Mouse (Mus musculus) CH12.LX (cell line): ENCODE measurements at regions not wholly inside any gene's neighbourhood (a gene's known extent, or its start where the extent isn't known, plus 50 kb on each side); places are given as distances from the start of the nearest gene placed in this dataset.

Source experiments
- DNase-seq: peaks from one replicate; pipeline ENCODE4 v3.0.0-alpha.2; 2013; ENCODE audit errors: extremely low read depth
- H3K27ac ChIP-seq: 2 replicates; pipeline ENCODE4 v1.5.1; 2012; ENCODE audit warnings: low read depth, mild to moderate bottlenecking, control low read depth, moderate library complexity; ENCODE audit not compliant: insufficient read depth
- H3K27me3 ChIP-seq: replicated peaks from 2 replicates; pipeline ENCODE3; 2012; ENCODE audit warnings: inconsistent platforms
- H3K36me3 ChIP-seq, 2 experiments: replicated peaks in 1 of 2; 2 replicates each; pipeline versions ENCODE3 to v1.6.1; 2012; ENCODE audit warnings: inconsistent platforms in 1 of 2, low read length in 1 of 2, mild to moderate bottlenecking in 1 of 2, mixed read lengths in 1 of 2, moderate library complexity in 1 of 2; ENCODE audit not compliant: control insufficient read depth in 1 of 2, insufficient read depth in 1 of 2
- H3K4me1 ChIP-seq, 2 experiments: 2 replicates each; pipeline ENCODE4 v1.6.1; 2012; ENCODE audit warnings: inconsistent platforms in 1 of 2, moderate library complexity in 1 of 2; ENCODE audit not compliant: insufficient read depth in 2 of 2, control insufficient read depth in 1 of 2
- H3K4me2 ChIP-seq: 2 replicates; pipeline ENCODE4 v1.6.1; 2012; ENCODE audit warnings: low read depth, mild to moderate bottlenecking, control low read depth; ENCODE audit not compliant: poor library complexity, insufficient read depth, severe bottlenecking
- H3K4me3 ChIP-seq, 3 experiments: fragments of 150-350 bp in 1 of 3; sonication (generic) in 1 of 3; replicated peaks in 1 of 3; 2 replicates each; pipeline versions ENCODE3 to v1.5.1; 2011 to 2012; ENCODE audit warnings: low read depth in 2 of 3, low read length in 2 of 3, mild to moderate bottlenecking in 2 of 3, moderate library complexity in 2 of 3, control low read depth in 1 of 3, improper control_type of control experiment in 1 of 3, inconsistent platforms in 1 of 3, mixed read lengths in 1 of 3; ENCODE audit not compliant: poor library complexity in 1 of 3
- H3K79me2 ChIP-seq: replicated peaks from 2 replicates; pipeline ENCODE4 v1.6.1; 2012; ENCODE audit warnings: mild to moderate bottlenecking, moderate library complexity; ENCODE audit not compliant: control insufficient read depth, poor library complexity, insufficient read depth, severe bottlenecking; ENCODE audit errors: extremely low read depth
- H3K9ac ChIP-seq: 2 replicates; pipeline ENCODE4 v1.6.1; 2012; ENCODE audit warnings: low read depth, mild to moderate bottlenecking, control low read depth, moderate library complexity; ENCODE audit not compliant: insufficient read depth
- H3K9me3 ChIP-seq: replicated peaks from 2 replicates; pipeline ENCODE3; 2012; ENCODE audit warnings: low read length, inconsistent platforms, mixed read lengths
- CHD1 ChIP-seq: IDR thresholded peaks from 2 replicates; pipeline ENCODE4 v1.6.1; 2012; ENCODE audit warnings: low read depth, low read length, improper control_type of control experiment, inconsistent platforms
- CTCF ChIP-seq, 2 experiments: IDR thresholded peaks in 1 of 2; conservative IDR thresholded peaks in 1 of 2; 2 replicates each; pipeline ENCODE4 v1.5.1; 2011 to 2012; ENCODE audit warnings: low read depth in 2 of 2, low read length in 2 of 2, improper control_type of control experiment in 1 of 2, inconsistent platforms in 1 of 2, mild to moderate bottlenecking in 1 of 2, moderate library complexity in 1 of 2
- E2F4 ChIP-seq: IDR thresholded peaks from 2 replicates; pipeline ENCODE4 v1.6.1; 2011; ENCODE audit warnings: low read depth, low read length, improper control_type of control experiment; ENCODE audit not compliant: insufficient replicate concordance
- EP300 ChIP-seq: IDR thresholded peaks from 2 replicates; pipeline ENCODE4 v1.6.1; 2011; ENCODE audit warnings: low read length, improper control_type of control experiment
- GABPA ChIP-seq: IDR thresholded peaks from 2 replicates; pipeline ENCODE4 v1.6.1; 2012; ENCODE audit warnings: low read depth, low read length, improper control_type of control experiment, inconsistent platforms; ENCODE audit not compliant: insufficient replicate concordance
- IRF4 ChIP-seq: IDR thresholded peaks from 2 replicates; pipeline ENCODE4 v1.6.1; 2014; ENCODE audit warnings: low read depth, mild to moderate bottlenecking, inconsistent platforms, low read length, improper control_type of control experiment
- JUN ChIP-seq: IDR thresholded peaks from 2 replicates; pipeline ENCODE4 v1.6.1; 2011; ENCODE audit warnings: low read depth, mild to moderate bottlenecking, low read length, improper control_type of control experiment, moderate library complexity; ENCODE audit not compliant: insufficient read depth
- MAFK ChIP-seq: IDR thresholded peaks from 2 replicates; pipeline ENCODE4 v1.6.1; 2011; ENCODE audit warnings: low read length, improper control_type of control experiment; ENCODE audit not compliant: insufficient replicate concordance
- MAX ChIP-seq: IDR thresholded peaks from 2 replicates; pipeline ENCODE4 v1.6.1; 2011; ENCODE audit warnings: low read length, improper control_type of control experiment
- MEF2A ChIP-seq: IDR thresholded peaks from 2 replicates; pipeline ENCODE4 v1.6.1; 2014; ENCODE audit warnings: low read depth, mild to moderate bottlenecking, inconsistent platforms, low read length, improper control_type of control experiment, borderline replicate concordance
- MYC ChIP-seq: IDR thresholded peaks from 2 replicates; pipeline ENCODE4 v1.6.1; 2011; ENCODE audit warnings: low read depth, mild to moderate bottlenecking, improper control_type of control experiment, low read length
- NELFE ChIP-seq: IDR thresholded peaks from 2 replicates; pipeline ENCODE4 v1.6.1; 2011; ENCODE audit warnings: low read depth, low read length, improper control_type of control experiment
- POLR2A ChIP-seq: IDR thresholded peaks from 2 replicates; pipeline ENCODE4 v1.6.1; 2011; ENCODE audit warnings: low read depth, mild to moderate bottlenecking, improper control_type of control experiment, low read length
- POLR2AphosphoS2 ChIP-seq: IDR thresholded peaks from 2 replicates; pipeline ENCODE4 v1.6.1; 2011; ENCODE audit warnings: low read depth, low read length, improper control_type of control experiment
- RAD21 ChIP-seq: IDR thresholded peaks from 2 replicates; pipeline ENCODE4 v1.6.1; 2011; ENCODE audit warnings: low read depth, mild to moderate bottlenecking, low read length, improper control_type of control experiment, moderate library complexity
- RCOR1 ChIP-seq: conservative IDR thresholded peaks from 2 replicates; pipeline ENCODE4 v1.6.1; 2012; ENCODE audit warnings: low read depth, mild to moderate bottlenecking, inconsistent platforms, low read length, improper control_type of control experiment
- SIN3A ChIP-seq: IDR thresholded peaks from 2 replicates; pipeline ENCODE4 v1.6.1; 2012; ENCODE audit warnings: low read length, improper control_type of control experiment, inconsistent platforms
- SMC3 ChIP-seq: IDR thresholded peaks from 2 replicates; pipeline ENCODE4 v1.6.1; 2011; ENCODE audit warnings: low read depth, low read length, improper control_type of control experiment
- TCF12 ChIP-seq: IDR thresholded peaks from 2 replicates; pipeline ENCODE4 v1.6.1; 2014; ENCODE audit warnings: low read depth, mild to moderate bottlenecking, inconsistent platforms, low read length, improper control_type of control experiment
- UBTF ChIP-seq: IDR thresholded peaks from 2 replicates; pipeline ENCODE4 v1.6.1; 2012; ENCODE audit warnings: low read depth, mild to moderate bottlenecking, inconsistent platforms, low read length, improper control_type of control experiment, moderate library complexity
- USF1 ChIP-seq: IDR thresholded peaks from 2 replicates; pipeline ENCODE4 v1.6.1; 2014; ENCODE audit warnings: low read depth, mild to moderate bottlenecking, inconsistent platforms, low read length, improper control_type of control experiment
- USF2 ChIP-seq: conservative IDR thresholded peaks from 2 replicates; pipeline ENCODE4 v1.6.1; 2011; ENCODE audit warnings: low read depth, low read length, improper control_type of control experiment
- ZKSCAN1 ChIP-seq: IDR thresholded peaks from 2 replicates; pipeline ENCODE4 v1.6.1; 2012; ENCODE audit warnings: low read depth, inconsistent platforms, low read length, improper control_type of control experiment, borderline replicate concordance
- ZMIZ1 ChIP-seq: IDR thresholded peaks from 2 replicates; pipeline ENCODE4 v1.6.1; 2012; ENCODE audit warnings: low read depth, mild to moderate bottlenecking, inconsistent platforms, low read length, improper control_type of control experiment
- ZNF384 ChIP-seq: IDR thresholded peaks from 2 replicates; pipeline ENCODE4 v1.6.1; 2012; ENCODE audit warnings: low read depth, low read length, improper control_type of control experiment, inconsistent platforms
- dilution Hi-C: fragments of 300-500 bp; cut with MboI; formaldehyde crosslinking; loops from 2 replicates; pipeline ENCODE4 v1.14.3; 2020; ENCODE audit warnings: low sequenced_read_pairs; ENCODE audit not compliant: extremely low pct_unique_long_range_greater_than_20kb, extremely low pct_ligation_motif_present
- in situ Hi-C: fragments of 300-500 bp; cut with MboI; formaldehyde crosslinking; loops from 3 replicates; pipeline ENCODE4 v1.14.3; 2019; ENCODE audit warnings: low sequenced_read_pairs, low pct_ligation_motif_present, low pct_unique_long_range_greater_than_20kb, mixed read lengths

- Histone ChIP-seq H3K27ac (no peak overlapping the region), H3K36me3 (no peaks in the 10 kb centered on the region), H3K4me1 (no peaks in the 10 kb centered on the region), H3K4me2 (no peak overlapping the region), H3K4me3 (no peak overlapping the region), H3K9ac (no peak overlapping the region), H3K79me2 (no peaks in the 10 kb centered on the region), H3K9me3 (no peaks in the 10 kb centered on the region), H3K27me3 (no peaks in the 10 kb centered on the region)
- dilution Hi-C loops = no loop called here
- no peak for TF ChIP-seq CHD1
- no peak for TF ChIP-seq SMC3
- TF ChIP-seq GABPA = no peak
- TF ChIP-seq RCOR1 = no peak
- TF ChIP-seq ZNF384 = no peak
- no peak for TF ChIP-seq ZKSCAN1
- TF ChIP-seq MAX = no peak
- TF ChIP-seq USF1 = no peak
- TF ChIP-seq EP300 = no peak
- TF ChIP-seq IRF4 = no peak
- TF ChIP-seq RAD21 = no peak
- TF ChIP-seq SIN3A = no peak
- in situ Hi-C loops = no loop called here
- no peak for DNase-seq
Observed at GRCm38 (mm10) chr10:109510917-109511715, 500.3 kb upstream of the Syt1 start.

DNA sequence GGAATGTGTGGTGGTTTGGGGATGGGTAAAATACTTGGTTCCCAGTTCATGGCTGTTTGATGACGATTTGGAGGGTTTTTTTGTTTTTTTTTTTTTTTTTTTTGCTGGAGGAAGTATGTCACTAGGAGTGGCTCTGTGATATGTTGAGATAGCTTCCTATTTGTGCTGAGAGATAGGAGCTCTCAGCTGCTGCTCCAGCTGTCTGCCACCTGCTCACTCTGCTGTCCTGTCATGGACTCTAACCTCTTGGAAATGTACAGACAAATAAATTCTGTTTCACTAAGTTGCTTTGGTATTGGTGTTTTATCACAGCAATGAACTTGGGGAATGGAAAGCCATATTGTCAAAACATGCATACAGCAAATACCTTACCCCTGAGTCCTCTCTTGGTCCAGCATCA lies 497.8 kb upstream of the Syt1 start:
- in situ Hi-C loops = no loop called here
- dilution Hi-C loops = no loop called here

GRCm38 (mm10) chr10:109507228-109507627 lies 496.4 kb upstream of the Syt1 start:
- H3K36me3 ChIP-seq = no peaks in the 10 kb centered on the region
- in situ Hi-C loops = no loop called here

More for the DNA sequence above, 497.8 kb upstream of the Syt1 start:
- H3K79me2 ChIP-seq = no peaks in the 10 kb centered on the region
- no peak overlapping the region for H3K9ac ChIP-seq
- no peak overlapping the region for H3K27ac ChIP-seq
- H3K4me1 ChIP-seq = no peaks in the 10 kb centered on the region
- H3K9me3 ChIP-seq = no peaks in the 10 kb centered on the region
- no peak for DNase-seq
- no peaks in the 10 kb centered on the region for H3K36me3 ChIP-seq
- TF ChIP-seq UBTF (no peak), TCF12 (no peak), JUN (no peak), USF2 (no peak), ZMIZ1 (no peak)
- H3K4me3 ChIP-seq = no peak overlapping the region
- H3K4me2 ChIP-seq = no peak overlapping the region
- H3K27me3 ChIP-seq = no peaks in the 10 kb centered on the region

More at GRCm38 (mm10) chr10:109507228-109507627, 496.4 kb upstream of the Syt1 start:
- H3K9ac ChIP-seq = no peak overlapping the region
- H3K27ac ChIP-seq = no peak overlapping the region
- no peak for DNase-seq
- H3K4me2 ChIP-seq = no peak overlapping the region
- dilution Hi-C loops = no loop called here
- no peak overlapping the region for H3K4me3 ChIP-seq
- H3K4me1 ChIP-seq = no peaks in the 10 kb centered on the region
- no peaks in the 10 kb centered on the region for H3K79me2 ChIP-seq
- H3K27me3 ChIP-seq = no peaks in the 10 kb centered on the region
- no peaks in the 10 kb centered on the region for H3K9me3 ChIP-seq
- TF ChIP-seq SIN3A = no peak
- no peak for TF ChIP-seq SMC3
- TF ChIP-seq RAD21 = no peak
- TF ChIP-seq USF1 = no peak
- no peak for TF ChIP-seq NELFE
- no peak for TF ChIP-seq CHD1
- no peak for TF ChIP-seq MAX
- no peak for TF ChIP-seq POLR2AphosphoS2
- no peak for TF ChIP-seq ZMIZ1
- no peak for TF ChIP-seq MAFK
- TF ChIP-seq POLR2A = no peak
- no peak for TF ChIP-seq CTCF (conservative IDR thresholded peaks at IDR 0.05 in 1 of 2, IDR thresholded peaks at IDR 0.05 in 1 of 2; ENCODE audit: low read depth in 2 of 2, low read length in 2 of 2)
- TF ChIP-seq MEF2A = no peak
- TF ChIP-seq MYC = no peak
- no peak for TF ChIP-seq E2F4
